Mouse (Mus musculus): Measurements from ENCODE around the gene L3mbtl1. TPM values are rescaled to one million over a fixed set of nuclear protein-coding genes. Genes with fewer than 3 reads are reported as not detected.

L3mbtl1 gene
- total and polyA plus RNA-seq, 3 experiments, result 0.04 to 0.31 TPM; not detected in 1

- no peaks in the 10 kb centered on the region for H3K9me3 ChIP-seq (replicated peaks; ENCODE audit: insufficient read depth, low read length)
- DNase-seq (ENCODE audit: low read depth, low spot score), result peak; percentile 48
- no peak overlapping the region for H3K4me3 ChIP-seq (ENCODE audit: control insufficient read depth in 1 of 2, insufficient read depth in 1 of 2, low read depth in 2 of 2, low read length in 2 of 2)
- H3K27ac ChIP-seq (ENCODE audit: control insufficient read depth, low read depth, low read length), result no peak overlapping the region
- TF ChIP-seq MAX (IDR thresholded peaks at IDR 0.05; ENCODE audit: low read length), result no peak
- TF ChIP-seq MAZ (IDR thresholded peaks at IDR 0.05; ENCODE audit: low read depth, low read length), result no peak
- no peak for TF ChIP-seq USF2 (IDR thresholded peaks at IDR 0.05; ENCODE audit: borderline replicate concordance in 1 of 2, insufficient read depth in 1 of 2, low read depth in 1 of 2, low read length in 2 of 2)
- no peak for TF ChIP-seq POLR2AphosphoS2 (IDR thresholded peaks at IDR 0.05; ENCODE audit: low read length)
- no peak for TF ChIP-seq NRF1 (IDR thresholded peaks at IDR 0.05; ENCODE audit: insufficient read depth, low read depth, low read length, poor library complexity, severe bottlenecking)
- peak; percentile 69 for TF ChIP-seq SMC3 (IDR thresholded peaks at IDR 0.05; ENCODE audit: low read depth, low read length)
- TF ChIP-seq ZC3H11A (IDR thresholded peaks at IDR 0.05; ENCODE audit: low read depth, low read length), result peak; percentile 29; the same call in 1 of the 2 replicates
- TF ChIP-seq RAD21 (IDR thresholded peaks at IDR 0.05; ENCODE audit: low read depth, low read length), result peak; percentile 48
- TF ChIP-seq RCOR1 (IDR thresholded peaks at IDR 0.05; ENCODE audit: low read depth, low read length), result no peak
- TF ChIP-seq GABPA (IDR thresholded peaks at IDR 0.05; ENCODE audit: low read depth, low read length), result no peak
- TF ChIP-seq CTCF (IDR thresholded peaks at IDR 0.05 in 2 of 3, conservative IDR thresholded peaks at IDR 0.05 in 1 of 3; ENCODE audit: control insufficient read depth in 1 of 3, insufficient read depth in 1 of 3, low read depth in 2 of 3, low read length in 3 of 3, poor library complexity in 1 of 3, severe bottlenecking in 1 of 3), result peak; percentile 64 to 85 (median 71)
- no peaks in the 10 kb centered on the region for H3K36me3 ChIP-seq (ENCODE audit: control insufficient read depth in 1 of 2, insufficient read depth in 2 of 2, low read length in 2 of 2)
- H3K79me2 ChIP-seq (ENCODE audit: control insufficient read depth, insufficient read depth, low read length, poor library complexity), result no peaks in the 10 kb centered on the region
- no peak overlapping the region for H3K9ac ChIP-seq (ENCODE audit: control insufficient read depth, low read depth, low read length, poor library complexity, severe bottlenecking)
- no peaks in the 10 kb centered on the region for H3K27me3 ChIP-seq (ENCODE audit: control insufficient read depth in 1 of 2, insufficient read depth in 2 of 2, low read length in 2 of 2)
- H3K4me1 ChIP-seq (ENCODE audit: control insufficient read depth in 1 of 2, insufficient read depth in 2 of 2, low read length in 2 of 2), result no peaks in the 10 kb centered on the region
Observed at GRCm38 (mm10) chr2:162968357-162968756, 25.1 kb downstream of the L3mbtl1 start.

GRCm38 (mm10) chr2:162969101-162969500, 25.8 kb downstream of the L3mbtl1 start:
- Histone ChIP-seq H3K79me2 (ENCODE audit: control insufficient read depth, insufficient read depth, low read length, poor library complexity) (no peaks in the 10 kb centered on the region), H3K4me1 (ENCODE audit: control insufficient read depth in 1 of 2, insufficient read depth in 2 of 2, low read length in 2 of 2) (no peaks in the 10 kb centered on the region), H3K27ac (ENCODE audit: control insufficient read depth, low read depth, low read length) (no peak overlapping the region), H3K9ac (ENCODE audit: control insufficient read depth, low read depth, low read length, poor library complexity, severe bottlenecking) (no peak overlapping the region), H3K4me3 (ENCODE audit: control insufficient read depth in 1 of 2, insufficient read depth in 1 of 2, low read depth in 2 of 2, low read length in 2 of 2) (no peak overlapping the region), H3K9me3 (replicated peaks; ENCODE audit: insufficient read depth, low read length) (no peaks in the 10 kb centered on the region), H3K27me3 (ENCODE audit: control insufficient read depth in 1 of 2, insufficient read depth in 2 of 2, low read length in 2 of 2) (no peaks in the 10 kb centered on the region), H3K36me3 (ENCODE audit: control insufficient read depth in 1 of 2, insufficient read depth in 2 of 2, low read length in 2 of 2) (no peaks in the 10 kb centered on the region)
- DNase-seq (ENCODE audit: low read depth, low spot score), result no peak
- TF ChIP-seq SMC3 (IDR thresholded peaks at IDR 0.05; ENCODE audit: low read depth, low read length) (no peak), ZMIZ1 (IDR thresholded peaks at IDR 0.05; ENCODE audit: low read depth, low read length) (no peak), USF1 (IDR thresholded peaks at IDR 0.05; ENCODE audit: low read depth, low read length) (no peak), KAT2A (conservative IDR thresholded peaks at IDR 0.05; ENCODE audit: low read depth, low read length) (no peak), GABPA (IDR thresholded peaks at IDR 0.05; ENCODE audit: low read depth, low read length) (no peak), POLR2AphosphoS5 (IDR thresholded peaks at IDR 0.05; ENCODE audit: borderline replicate concordance, low read depth, low read length) (no peak), TBP (IDR thresholded peaks at IDR 0.05; ENCODE audit: low read depth, low read length) (no peak)

Measured in MEL (cell line).